Mouse (Mus musculus) kidney, postnatal 0 days (tissue): ENCODE measurements at regions not wholly inside any gene's neighbourhood (a gene's known extent, or its start where the extent isn't known, plus 50 kb on each side); places are given as distances from the start of the nearest gene placed in this dataset.

Source experiments
- ATAC-seq: fragments of 200-750 bp; cut with Nextera tagmentation; replicated peaks from 2 replicates; pipeline ENCODE4 v1.8.0; 2017; ENCODE audit warnings: low read depth, moderate number of reproducible peaks, moderate TSS enrichment, moderate library complexity; ENCODE audit not compliant: low FRiP score
- DNase-seq: peaks from one replicate; pipeline ENCODE4 v3.0.0-alpha.2; 2016; ENCODE audit warnings: low spot score
- H3K27ac ChIP-seq: fragments of 300-500 bp; sonication (generic); 2 replicates; pipeline ENCODE4 v1.5.1; 2014; ENCODE audit warnings: mild to moderate bottlenecking
- H3K27me3 ChIP-seq: fragments of 300-500 bp; sonication (generic); 2 replicates; pipeline ENCODE4 v1.6.1; 2014; ENCODE audit warnings: low read length, mixed read lengths; ENCODE audit not compliant: insufficient read depth
- H3K36me3 ChIP-seq: fragments of 300-500 bp; sonication (generic); 2 replicates; pipeline ENCODE4 v1.6.1; 2014; ENCODE audit warnings: low read length, mixed read lengths; ENCODE audit not compliant: insufficient read depth
- H3K4me1 ChIP-seq: fragments of 300-500 bp; sonication (generic); replicated peaks from 2 replicates; pipeline ENCODE4 v1.6.1; 2014; ENCODE audit warnings: antibody characterized with exemption, low read length, mixed read lengths; ENCODE audit not compliant: insufficient read depth
- H3K4me2 ChIP-seq: fragments of 300-500 bp; sonication (generic); 2 replicates; pipeline ENCODE4 v1.6.1; 2014; ENCODE audit warnings: mild to moderate bottlenecking, low read length, moderate library complexity, mixed read lengths
- H3K4me3 ChIP-seq: fragments of 300-500 bp; sonication (generic); replicated peaks from 2 replicates; pipeline ENCODE4 v1.5.1; 2014; ENCODE audit warnings: low read depth, low read length
- H3K9ac ChIP-seq: fragments of 300-500 bp; sonication (generic); 2 replicates; pipeline ENCODE4 v1.6.1; 2014; ENCODE audit warnings: low read depth, low read length
- H3K9me3 ChIP-seq: fragments of 300-500 bp; sonication (generic); replicated peaks from 2 replicates; pipeline ENCODE4 v1.6.1; 2016; ENCODE audit warnings: low read length, inconsistent platforms, mixed read lengths
- CTCF ChIP-seq: IDR thresholded peaks from 2 replicates; pipeline ENCODE4 v1.5.1; 2016; ENCODE audit warnings: antibody characterized with exemption, low read depth, mild to moderate bottlenecking, moderate library complexity
- WGBS: fragments of 180-500 bp; shearing (Covaris S2); extraction: QIAGEN DNeasy Blood & Tissue Kit; methylation state at CpG from one replicate; pipeline ENCODE4 v1.1.7; 2014; 5-methylcytosine and 5-hydroxymethylcytosine counted together

GRCm38 (mm10) chr10:117429459-117430183 is 49.8 kb upstream of the Cpsf6 start:
- Histone ChIP-seq H3K9ac (no peak overlapping the region), H3K27ac (no peak overlapping the region), H3K36me3 (no peaks in the 10 kb centered on the region), H3K4me2 (no peak overlapping the region), H3K9me3 (no peaks in the 10 kb centered on the region), H3K4me3 (no peak overlapping the region), H3K4me1 (no peaks in the 10 kb centered on the region), H3K27me3 (no peaks in the 10 kb centered on the region)
- no peak for ATAC-seq
- 91% methylated on average over 19 of the region's 19 CpGs for WGBS
- TF ChIP-seq CTCF = no peak
- DNase-seq = no peak
